Mouse (Mus musculus): ENCODE results near the gene Mall.

GRCm38 (mm10) chr2:127656086-127656720 is 73.5 kb downstream of the Mall start, which contains the start of gene Mal:
- TF ChIP-seq MAFK (IDR thresholded peaks at IDR 0.05; ENCODE audit: borderline replicate concordance, low read depth, low read length) (no peak), CTCF (IDR thresholded peaks at IDR 0.05 in 2 of 3, conservative IDR thresholded peaks at IDR 0.05 in 1 of 3; ENCODE audit: control insufficient read depth in 1 of 3, insufficient read depth in 1 of 3, low read depth in 2 of 3, low read length in 3 of 3, poor library complexity in 1 of 3, severe bottlenecking in 1 of 3) (no peak), GATA1 (IDR thresholded peaks at IDR 0.05; ENCODE audit: low read depth, low read length) (no peak), TCF12 (IDR thresholded peaks at IDR 0.05; ENCODE audit: low read depth, low read length) (no peak), ETS1 (IDR thresholded peaks at IDR 0.05; ENCODE audit: low read depth, low read length) (no peak), SMC3 (IDR thresholded peaks at IDR 0.05; ENCODE audit: low read depth, low read length) (no peak), POLR2A (IDR thresholded peaks at IDR 0.05; ENCODE audit: control insufficient read depth in 1 of 2, insufficient read depth in 1 of 2, low read depth in 1 of 2, low read length in 2 of 2, poor library complexity in 1 of 2) (no peak), MAX (IDR thresholded peaks at IDR 0.05; ENCODE audit: low read length) (no peak), MAZ (IDR thresholded peaks at IDR 0.05; ENCODE audit: low read depth, low read length) (no peak), CHD1 (IDR thresholded peaks at IDR 0.05; ENCODE audit: low read depth, low read length) (no peak), POLR2AphosphoS2 (IDR thresholded peaks at IDR 0.05; ENCODE audit: low read length) (no peak)

All from MEL (cell line).